Mouse (Mus musculus): ENCODE measurements at regions not wholly inside any gene's neighbourhood (a gene's known extent, or its start where the extent isn't known, plus 50 kb on each side); places are given as distances from the start of the nearest gene placed in this dataset.

DNA sequence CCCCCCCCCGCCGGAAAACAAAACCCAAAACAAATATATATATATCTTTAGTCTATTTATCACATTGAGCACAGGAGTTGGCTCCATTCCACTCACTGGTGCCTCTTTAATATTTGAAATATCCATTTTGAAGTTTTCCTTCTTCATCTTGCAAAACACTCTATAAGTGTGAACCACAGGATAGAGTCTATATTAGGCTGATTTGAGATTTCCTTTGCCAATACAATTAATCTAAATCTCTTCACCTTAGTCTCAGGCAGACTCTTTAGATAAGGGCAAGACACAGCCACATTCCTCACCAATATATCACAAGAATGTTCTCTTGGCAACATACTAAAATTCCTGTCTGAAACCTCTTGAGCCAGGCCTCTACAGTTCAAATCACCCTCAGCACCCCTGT is 282.1 kb upstream of the Mpdz start:
- no peak for DNase-seq

DNA sequence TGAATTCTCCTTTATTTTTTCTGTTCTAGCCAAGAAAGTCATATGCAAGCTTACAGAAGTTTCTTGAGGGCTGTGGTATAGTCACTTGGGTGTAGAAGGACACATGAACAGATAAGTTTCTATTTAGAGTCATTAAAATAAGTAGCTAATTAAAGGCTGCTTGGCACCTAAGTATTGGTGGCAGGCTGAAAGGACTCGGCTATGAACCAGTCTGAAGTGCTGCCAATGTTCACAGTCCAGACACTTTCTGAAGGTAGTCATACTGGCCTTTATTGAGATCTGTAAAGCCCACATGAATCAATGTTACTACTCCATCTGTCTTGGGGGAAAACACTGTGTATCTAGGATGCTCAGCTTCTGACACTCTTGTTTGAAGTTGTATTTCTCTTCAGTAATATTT is 269.8 kb upstream of the Mpdz start:
- no peak for DNase-seq

DNA sequence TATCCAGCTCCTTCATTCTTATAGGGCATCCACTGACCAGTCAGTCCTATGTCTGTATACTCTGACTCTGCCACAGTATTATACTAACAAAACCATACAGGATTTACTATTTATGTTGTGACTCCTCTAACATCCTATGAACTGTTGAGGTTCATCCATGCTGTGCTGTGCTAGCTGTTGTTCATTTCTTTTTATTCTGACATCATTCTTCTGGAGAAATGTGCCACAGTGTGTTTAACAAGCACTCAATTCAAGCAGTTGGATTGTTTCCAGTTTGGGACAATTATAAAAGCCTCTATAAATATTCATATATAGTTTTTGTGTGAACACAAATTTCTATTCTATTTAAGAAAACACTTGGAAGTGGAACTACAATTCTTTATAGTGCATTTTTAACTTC is 252.6 kb upstream of the Mpdz start:
- DNase-seq, result no peak

DNA sequence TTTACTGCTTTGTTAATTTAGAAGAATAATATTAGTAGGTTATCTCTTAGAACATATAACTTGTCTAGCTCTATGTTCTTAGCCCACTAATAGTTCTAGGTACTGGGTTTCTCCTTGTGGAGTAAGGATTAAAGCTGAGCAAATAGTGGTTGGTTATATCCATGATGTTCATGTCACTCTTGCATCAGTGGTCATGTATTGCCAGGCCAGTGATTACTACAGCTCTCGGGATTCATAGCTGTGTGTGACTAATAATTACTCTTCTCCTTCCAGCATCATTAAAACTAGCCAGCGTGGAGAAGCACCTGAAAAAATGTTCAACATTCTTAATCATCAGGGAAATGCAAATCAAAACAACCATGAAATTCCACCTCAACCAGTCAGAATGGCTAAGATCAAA is 234.6 kb upstream of the Mpdz start:
- no peak for DNase-seq

DNA sequence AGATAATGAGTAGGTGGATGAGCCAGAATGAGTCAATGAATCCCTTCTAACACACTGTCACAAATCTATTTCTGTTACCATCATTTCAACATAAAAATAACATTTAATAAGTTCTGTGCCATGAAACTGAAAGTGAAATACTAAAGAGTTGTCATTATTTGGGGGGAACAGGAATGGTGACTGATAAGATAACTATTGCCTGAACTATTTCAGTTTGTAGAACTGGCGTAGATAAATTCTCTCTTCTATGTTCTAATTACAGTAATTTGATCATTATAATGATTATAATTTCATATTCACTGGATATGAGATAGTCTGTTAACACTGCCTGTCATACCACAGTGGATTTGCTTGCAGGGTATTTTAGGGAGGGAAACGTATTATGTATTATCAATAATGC is 232.3 kb upstream of the Mpdz start:
- DNase-seq, result no peak

DNA sequence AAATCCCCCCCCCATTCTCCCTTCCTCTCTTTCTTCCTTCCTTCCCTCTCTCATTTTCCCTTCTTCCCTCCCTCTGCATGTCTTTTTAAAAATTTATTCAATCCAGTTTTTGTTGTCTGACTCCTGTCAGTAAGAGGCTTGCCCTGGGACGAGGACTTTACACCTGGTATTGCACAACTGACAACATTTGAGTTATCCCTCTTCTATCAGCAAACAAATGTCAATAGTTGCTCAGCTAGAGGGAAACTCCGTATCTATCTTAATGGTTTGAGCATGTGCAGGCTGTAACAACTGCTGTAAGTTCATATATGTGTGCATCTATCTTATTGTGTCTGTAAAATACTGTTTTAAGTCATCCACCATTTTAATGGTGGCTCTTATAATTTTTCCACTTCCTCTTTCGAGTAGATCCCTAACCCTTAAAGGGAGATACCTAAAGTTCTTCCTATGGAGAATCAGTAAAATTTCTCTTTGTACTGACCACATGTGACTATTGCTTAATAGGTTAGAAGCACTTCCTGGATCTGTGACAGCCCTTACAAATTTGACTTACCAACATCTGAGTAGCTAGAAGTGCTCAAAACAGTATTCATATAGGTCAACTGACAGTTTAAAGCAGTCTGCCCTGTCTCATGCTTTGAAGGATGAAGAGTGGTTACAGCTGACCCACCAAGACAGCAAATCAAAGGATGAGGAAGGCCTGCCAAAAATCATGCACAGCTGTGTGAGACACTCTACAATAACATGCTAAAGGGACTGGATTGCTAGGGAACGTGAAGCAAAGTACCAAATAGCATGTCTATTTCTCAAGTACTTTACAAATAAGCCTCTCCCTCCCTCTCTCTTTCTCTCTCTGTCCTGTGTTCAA is 231.0 kb upstream of the Mpdz start:
- no peak for DNase-seq

DNA sequence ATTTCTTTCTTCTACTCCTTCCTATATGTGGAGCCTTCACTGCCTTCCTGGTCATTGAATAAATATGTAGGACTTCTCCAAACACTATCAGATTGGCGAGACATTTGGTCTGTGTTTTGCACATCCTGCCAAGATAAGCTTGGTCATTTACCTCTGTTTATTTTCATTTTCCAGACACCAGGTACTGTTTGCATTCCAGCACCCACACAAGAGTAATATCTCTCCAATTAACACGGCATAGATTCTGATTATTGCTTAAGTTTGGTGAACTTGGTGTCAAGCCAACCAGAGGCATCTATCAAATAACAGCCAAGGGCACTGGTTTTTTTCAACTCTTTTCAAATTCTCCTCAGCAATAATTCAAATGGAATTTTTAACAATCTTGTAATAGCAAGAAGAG is 229.4 kb upstream of the Mpdz start:
- peak; percentile 4 for DNase-seq

DNA sequence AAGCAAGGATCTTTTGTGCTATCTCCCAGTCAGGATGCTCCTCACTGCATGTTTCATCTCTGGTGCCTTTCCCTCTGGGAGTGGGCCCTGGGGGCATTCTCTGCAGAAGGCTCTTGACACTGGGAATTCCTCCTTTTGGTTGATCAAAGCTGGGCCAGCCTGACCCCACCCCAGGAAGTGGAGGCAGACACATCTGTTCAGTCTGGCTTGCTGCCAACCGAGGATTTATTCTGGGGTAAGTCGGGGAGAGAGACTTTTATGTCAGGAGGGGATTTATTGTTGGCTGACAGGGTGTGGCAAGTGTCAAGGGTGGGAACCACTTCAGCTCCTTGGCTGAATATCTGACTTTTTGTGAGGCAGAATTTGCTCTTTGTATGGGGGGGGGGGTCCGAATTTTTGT is 226.6 kb upstream of the Mpdz start:
- DNase-seq, result no peak

DNA sequence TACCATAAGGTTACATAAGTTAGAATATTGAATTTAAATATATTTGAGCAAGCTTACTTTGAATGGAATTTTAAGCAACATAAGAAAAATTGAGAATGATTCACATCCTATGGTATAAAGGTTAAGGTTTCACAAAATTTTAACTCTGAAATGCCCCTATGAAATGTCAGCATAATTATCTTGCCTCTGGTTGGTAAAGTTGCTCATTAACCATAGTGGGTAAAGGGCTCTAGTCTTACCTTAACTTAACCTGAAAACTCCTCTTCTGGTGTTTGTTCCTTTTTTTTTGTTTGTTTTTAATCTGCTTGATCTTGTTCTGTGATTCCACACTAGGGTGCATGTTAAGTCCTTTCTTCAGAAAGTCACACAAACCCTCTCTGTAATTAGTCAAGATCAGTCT is 218.5 kb upstream of the Mpdz start:
- DNase-seq, result no peak

DNA sequence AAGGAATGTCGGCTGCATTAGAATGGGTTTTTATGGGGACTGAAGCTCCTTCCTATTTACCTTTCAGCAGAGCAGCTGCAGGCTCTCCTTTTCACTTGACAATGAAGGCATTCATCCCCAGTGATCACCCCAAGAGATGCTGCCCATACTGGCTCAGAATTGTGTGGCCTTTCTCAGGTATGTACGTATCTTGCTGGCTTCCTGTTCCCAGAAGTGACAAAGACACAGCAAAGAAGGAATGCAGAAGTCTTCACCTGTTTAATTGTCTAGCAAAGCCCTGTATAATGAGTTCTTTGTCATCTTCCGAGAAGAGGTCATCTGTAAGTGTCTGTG is 185.8 kb upstream of the Mpdz start:
- no peak for DNase-seq

DNA sequence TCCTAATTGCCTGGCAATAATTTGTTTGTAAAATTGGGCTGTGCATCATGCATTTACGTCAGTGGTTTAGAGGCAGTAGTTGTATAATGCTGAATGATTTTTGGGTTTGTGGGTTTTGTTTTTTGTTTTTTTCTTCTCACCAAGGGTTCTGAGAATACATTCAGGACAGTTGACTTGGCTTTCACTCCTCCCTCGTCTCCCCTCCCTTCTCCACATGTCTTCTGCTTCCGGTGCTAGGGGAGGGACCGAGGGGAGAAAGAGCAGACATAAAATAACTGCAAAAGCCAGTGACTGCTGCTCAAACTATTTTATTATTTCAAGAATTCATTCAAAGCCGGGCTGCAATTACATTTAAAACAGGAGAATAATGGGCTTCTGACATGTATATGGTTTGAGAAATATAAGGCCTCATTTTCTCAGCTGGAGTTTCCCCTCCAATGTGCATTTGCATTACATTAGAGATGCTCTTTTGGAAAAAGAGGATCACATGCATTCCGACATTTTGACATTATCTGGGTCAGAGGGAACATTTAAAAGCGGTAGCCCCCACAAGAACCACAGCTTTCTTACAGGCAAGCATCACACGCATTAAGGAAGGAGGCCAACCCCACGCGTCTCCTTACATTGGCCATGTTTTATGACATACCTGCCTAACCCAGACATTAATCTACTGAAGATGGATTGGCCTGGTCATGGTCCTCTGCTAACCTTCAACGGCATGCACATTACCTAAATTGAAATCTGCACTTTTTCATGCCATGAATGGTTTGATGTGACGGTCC is 185.3 kb upstream of the Mpdz start:
- DNase-seq, result no peak

DNA sequence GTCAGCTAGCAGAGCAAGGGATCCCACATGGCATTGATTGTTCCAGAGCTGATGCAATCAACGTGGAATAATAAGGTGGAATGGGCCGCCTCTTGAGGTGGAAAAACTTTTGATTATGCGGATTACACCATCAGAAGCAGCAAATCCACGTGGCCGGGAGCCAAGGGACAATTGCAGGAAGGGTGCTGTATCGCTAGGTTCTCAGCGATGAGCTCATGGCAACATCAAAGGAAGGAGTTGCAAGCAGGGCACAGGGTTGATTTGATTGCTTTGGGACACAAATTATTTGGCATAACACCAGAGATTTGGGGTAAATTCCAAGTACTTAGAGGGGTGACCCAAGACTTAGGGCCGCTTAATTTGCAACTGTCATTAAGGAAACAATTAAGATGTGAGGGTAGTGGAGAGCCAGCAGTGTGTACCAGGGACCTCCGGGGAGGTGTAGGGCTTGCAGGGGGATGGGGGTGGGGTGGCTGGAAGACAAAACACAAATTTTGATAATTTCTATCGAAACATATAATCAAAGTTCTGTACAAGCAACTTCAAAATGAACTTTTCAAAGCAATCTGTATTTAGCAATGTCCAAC is 182.8 kb upstream of the Mpdz start:
- peak; percentile 1 for DNase-seq

DNA sequence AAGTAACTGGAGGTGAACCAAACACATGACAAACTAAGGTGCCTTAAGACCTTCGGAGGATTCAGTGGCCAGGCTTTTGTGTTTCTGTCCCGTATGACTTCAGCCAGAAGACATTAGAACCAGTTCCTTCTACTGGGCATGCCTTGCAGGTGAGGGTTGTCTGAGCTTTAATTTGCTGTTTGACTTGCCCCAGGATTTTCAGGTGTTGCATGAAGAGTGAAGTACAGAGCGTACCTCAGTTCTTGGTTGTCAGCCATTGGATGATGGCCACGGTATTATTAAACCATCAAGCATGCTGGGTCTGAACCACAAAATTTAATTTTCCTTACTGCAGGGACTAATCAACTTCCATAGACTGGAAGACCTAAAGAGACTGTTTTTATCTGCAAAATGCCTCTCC is 181.5 kb upstream of the Mpdz start:
- DNase-seq, result no peak

DNA sequence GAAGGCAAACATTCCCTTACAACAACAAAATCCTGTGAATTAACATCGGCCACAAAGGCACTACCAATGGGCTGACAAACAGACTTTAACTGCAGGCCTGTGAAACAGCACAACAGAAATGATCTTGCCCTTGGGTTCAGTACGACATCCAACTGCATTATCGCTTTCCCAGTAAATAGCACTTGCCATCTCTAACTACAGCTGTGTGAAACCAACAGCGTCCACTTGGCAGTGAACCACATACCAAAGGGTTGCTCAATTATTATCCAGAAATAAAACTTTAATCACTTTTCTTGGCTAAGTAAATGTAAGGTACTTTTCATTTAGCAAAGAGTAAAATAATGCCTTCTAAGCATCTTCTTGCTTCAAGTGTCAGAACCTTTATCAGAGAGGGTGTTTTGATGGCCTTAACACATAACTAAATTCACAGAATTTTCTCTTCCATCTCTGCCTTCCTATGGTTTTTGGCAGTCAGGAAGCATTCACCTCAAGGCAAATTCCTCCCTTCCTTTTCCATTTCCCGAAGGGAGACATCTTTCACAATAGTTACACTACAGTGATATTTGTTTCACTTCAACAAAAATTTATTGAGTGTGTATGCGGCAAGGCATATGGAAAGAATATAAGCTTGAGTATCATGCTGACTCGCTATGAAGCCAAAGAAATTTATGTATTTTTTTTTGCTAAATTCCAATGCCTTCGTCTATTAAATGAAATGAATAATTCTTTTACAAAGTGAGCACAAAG is 178.9 kb upstream of the Mpdz start:
- DNase-seq, result peak; percentile 66

DNA sequence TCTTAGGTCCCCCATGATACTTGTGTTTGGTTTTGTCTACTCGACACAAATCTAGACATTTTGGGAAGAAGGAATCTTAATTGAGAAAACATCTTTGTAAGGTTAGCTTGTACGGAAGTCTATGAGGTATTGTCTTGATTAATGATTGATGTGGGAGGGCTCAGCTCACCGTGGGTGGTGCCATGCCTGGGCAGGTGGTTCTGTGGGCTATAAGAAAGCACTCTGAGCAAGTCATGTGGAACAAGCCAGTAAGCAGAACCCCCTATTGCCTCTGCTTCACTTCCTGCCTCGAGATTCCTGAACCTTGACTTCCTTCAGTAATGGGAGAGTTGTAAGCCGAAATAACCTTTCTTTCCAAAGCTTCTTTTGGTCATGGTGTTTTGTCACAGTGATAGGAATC is 174.6 kb upstream of the Mpdz start:
- no peak for DNase-seq

DNA sequence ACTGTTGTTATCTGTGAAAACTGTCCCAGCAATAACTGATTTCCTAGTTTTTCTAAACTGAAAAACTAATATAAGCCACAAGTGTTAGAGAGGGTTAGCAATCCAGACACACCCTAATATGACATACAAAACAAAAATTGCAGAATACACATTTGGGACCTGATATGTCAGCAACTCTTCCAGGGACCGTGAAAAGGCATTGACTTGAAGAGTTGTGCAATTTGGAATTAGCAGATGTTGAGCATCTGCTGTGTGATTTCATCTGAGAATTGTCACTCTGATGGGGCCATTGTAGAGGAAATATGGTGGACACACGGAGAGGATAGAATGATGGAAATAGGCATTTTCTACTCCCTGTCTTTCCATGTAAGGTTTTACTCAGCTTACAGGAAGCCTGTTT is 168.6 kb upstream of the Mpdz start:
- DNase-seq, result no peak

DNA sequence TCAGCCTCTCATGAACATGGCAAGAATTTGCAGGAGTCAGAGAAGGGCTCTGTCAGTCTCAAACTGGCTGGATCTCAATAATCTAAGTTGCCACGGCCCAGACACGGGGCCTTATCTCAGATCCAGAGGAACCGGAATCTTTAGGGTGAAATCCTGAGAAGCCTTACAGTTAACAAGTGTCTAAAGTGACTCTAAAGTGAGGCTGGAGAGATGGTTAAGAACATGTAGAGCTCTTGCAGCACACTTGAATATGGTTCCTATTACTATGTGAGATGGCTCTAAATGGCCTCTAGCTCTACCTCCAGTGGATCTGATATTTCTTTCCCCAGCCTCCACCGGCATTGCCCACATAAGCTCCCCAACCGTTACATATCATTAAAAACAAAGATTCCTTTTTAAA is 157.8 kb upstream of the Mpdz start:
- no peak for DNase-seq

DNA sequence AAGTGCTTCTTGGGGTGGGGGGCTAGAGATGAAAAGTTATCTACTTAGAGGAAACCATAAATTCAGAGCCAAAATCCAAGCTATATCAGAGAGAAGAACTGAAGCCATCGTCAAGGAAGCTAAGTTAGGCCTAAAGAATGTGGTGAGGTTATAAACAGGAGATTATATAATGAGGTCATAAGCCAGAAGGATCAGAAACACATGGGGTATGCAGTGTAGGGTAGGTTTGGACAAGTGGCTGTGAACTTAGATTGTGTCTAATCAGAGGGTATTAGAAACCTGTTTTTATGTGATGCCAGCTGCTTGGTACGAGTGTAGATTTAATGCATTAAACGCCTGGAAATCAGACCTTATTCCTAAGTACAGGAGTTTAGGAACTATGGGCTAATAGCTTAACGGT is 154.8 kb upstream of the Mpdz start:
- no peak for DNase-seq

DNA sequence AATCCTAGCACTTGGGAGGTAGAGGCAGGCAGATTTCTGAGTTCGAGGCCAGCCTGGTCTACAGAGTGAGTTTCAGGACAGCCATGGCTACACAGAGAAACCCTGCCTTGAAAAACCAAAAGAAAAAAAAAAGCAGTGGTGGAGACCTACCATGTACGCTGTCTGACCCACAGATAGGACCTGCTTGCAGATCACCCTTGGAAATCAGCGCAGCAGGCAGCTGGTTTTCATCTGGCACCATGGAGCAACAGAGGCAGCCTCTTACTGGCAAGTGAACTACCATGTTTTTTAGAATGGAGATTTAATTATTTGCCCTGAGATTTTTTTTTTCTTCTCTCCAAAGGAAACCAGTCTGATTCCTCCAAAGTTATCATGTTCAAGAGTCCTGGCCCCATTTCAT is 150.8 kb upstream of the Mpdz start:
- peak; percentile 13 for DNase-seq

DNA sequence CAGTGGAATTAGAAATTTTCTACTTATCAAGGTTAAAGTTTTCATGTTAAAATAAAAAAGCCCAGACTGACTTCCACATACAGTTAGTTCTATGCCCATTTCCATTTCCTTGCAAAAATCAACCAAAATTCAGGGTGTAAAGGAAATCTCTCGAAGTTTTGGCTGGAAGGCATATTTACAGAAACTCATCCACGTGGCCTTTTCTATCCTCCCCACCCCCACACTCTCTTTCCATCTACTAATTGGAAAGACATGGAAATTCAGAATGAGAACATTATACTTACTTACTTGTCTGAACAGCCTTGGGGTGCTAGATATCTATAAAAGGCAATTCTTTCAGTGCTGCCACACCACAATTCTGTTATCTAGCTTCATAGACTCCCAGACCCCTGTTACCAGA is 139.9 kb upstream of the Mpdz start:
- no peak for DNase-seq

DNA sequence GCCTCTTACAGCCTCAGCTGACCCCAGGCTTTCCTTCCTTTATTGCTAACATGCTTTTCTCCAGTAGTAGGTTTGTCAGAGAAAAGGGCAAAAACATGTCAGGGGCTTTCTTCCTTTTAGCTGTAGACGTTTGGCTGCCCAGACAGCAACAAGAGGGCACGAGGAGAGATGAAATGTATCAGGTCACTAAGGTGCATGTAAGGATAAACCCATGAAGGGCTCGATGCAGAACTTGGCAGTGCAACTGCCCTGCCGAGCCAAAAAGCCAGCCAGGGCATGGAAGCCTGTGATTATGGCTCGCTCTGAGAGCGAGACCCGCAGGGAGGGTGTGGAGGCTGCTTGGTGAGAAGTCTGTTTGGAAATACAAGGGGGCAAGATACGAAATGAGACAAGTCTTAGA is 137.9 kb upstream of the Mpdz start:
- no peak for DNase-seq

DNA sequence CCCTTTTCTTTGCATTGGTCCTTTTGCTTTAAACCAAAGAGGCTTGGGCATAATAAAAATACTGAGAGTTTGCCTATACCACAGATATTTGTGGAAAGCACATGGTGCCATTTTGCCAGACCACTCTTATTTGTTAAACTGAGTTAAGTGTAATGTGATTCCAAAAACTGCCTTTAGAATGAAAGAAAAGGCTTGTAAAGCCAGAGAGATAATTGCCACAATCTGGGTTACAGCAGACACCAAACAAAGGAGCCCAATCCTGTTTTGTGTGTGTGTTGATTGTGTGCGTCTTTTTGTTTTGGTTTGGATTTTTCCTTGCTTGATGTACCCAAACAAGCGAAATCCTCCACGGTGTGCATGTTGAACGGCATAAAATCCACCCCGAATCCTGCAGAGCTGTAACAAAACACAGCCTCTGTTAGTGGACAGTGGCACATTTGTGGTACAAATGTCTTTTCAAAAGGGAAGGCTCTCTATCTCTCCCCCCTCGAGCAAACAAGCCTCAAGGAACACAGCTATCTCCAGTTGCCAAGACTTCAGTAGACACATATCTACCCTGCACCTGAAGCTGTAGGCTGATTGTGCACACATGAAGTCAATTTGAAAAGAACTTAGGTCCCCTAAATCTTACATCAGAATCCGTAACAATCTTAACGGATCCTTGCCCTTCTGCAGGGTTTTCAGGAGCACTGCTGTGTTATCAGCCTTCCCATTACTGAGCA is 136.9 kb upstream of the Mpdz start:
- no peak for DNase-seq

DNA sequence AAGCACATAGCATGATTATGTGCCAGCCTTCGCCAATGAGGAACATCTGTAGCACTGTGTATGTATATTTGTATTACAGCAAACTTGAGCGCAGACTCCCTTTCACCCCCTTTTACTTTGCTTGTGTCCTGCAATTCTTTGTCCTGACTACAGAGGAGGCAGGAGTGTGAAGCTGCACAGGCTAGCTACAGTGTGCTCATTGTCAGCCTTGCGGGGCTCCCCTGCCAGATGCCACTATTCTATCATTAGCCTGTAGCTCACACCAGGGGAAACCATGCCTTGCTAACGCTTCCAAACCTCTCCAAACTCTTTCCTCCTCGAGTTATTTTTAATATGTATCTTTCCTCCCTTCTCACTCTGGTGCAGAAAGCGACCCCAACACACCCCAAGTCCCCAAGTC is 136.4 kb upstream of the Mpdz start:
- DNase-seq, result no peak
